Mouse (Mus musculus) left cerebral cortex, adult 11 months (tissue): Measurements from ENCODE around the gene Fabp6.

ENCODE experiments used
- DNase-seq: peaks from one replicate; pipeline ENCODE4 v3.0.0; 2022; ENCODE audit warnings: low spot score

Fabp6 gene

GRCm38 (mm10) chr11:43548148-43548547, 53.2 kb downstream of the Fabp6 start:
- no peak for DNase-seq

DNA sequence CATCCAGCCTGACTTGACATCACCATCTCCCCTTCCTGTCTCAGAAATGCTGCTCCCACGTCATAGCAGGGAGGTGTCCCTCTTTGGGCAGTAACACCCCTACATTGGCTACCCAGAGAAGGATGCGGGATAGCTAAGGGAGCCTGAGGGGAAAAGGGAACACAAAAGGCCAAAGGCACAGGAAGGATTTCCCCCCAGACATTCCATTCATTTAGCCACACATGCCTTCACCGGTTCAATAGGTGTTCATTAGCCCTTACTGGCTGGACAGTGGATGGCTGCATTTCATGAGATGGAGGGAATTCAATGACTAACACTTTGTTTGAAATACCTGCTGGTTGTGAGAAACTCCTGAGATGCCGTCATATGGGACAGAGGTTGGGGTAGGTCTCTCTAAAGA, 54.7 kb downstream of the Fabp6 start:
- no peak for DNase-seq
